ENCODE assay signal across 18 mouse cellular contexts in genomic region chr14:33533516-33533915, GRCm38 (mm10). TPM values are rescaled to one million over a fixed set of nuclear protein-coding genes. Genes with fewer than 3 reads are reported as not detected.
DNase-seq lines count a peak whose midpoint lies in the region; ATAC-seq and TF ChIP-seq lines count a peak whose summit lies in the region.
"Had no signal": no experiment of that assay in that cellular context is flagged by ENCODE, and none has a peak within 500 bp of the region (broad histone marks: within the 10 kb centered on the region; RNA-seq: fewer than 3 reads in every experiment).

No protein-coding gene starts in this region.

- H3K36me3 ChIP-seq in forebrain, postnatal 0 days (ENCODE audit: insufficient read depth): no peaks in the 10 kb centered on the region
- H3K36me3 ChIP-seq in forebrain, embryonic 10.5 days (replicated peaks): no peaks in the 10 kb centered on the region
- no peaks in the 10 kb centered on the region for H3K36me3 ChIP-seq in heart, postnatal 0 days (replicated peaks; ENCODE audit: control insufficient read depth, insufficient read depth, low read length)
- no peaks in the 10 kb centered on the region for H3K36me3 ChIP-seq in thymus, adult 2 months (ENCODE audit: control insufficient read depth, insufficient read depth, low read length)
- H3K36me3 ChIP-seq: embryonic facial prominence, embryonic 13.5 days; limb, embryonic 13.5 days; lung, embryonic 15.5 days; midbrain, embryonic 13.5 days; neural tube, embryonic 12.5 days had no signal

- no peak for DNase-seq in forebrain, postnatal 0 days
- no peak for DNase-seq in forebrain, embryonic 10.5 days (ENCODE audit: extremely low spot score, low spot score)
- peak; percentile 5 for DNase-seq in kidney, postnatal 14 days
- DNase-seq in kidney, adult 8-10 months: no peak
- DNase-seq in heart, postnatal 0 days (ENCODE audit: low spot score): no peak
- DNase-seq in lung, postnatal 36 days: peak; percentile 18
- no peak for DNase-seq in thymus, adult 2 months
- no peak for DNase-seq in adrenal gland, postnatal 4 days (ENCODE audit: low spot score in 2 of 2)
- DNase-seq: cerebellum, adult 8-10 months; thymus, postnatal 14 days had no signal

- H3K27ac ChIP-seq in forebrain, postnatal 0 days (ENCODE audit: low read depth, low read length): 0 out of 2 replicates have a peak overlapping the region, but pooled peaks have one; percentile 62
- no peak overlapping the region for H3K27ac ChIP-seq in forebrain, embryonic 10.5 days
- H3K27ac ChIP-seq in heart, postnatal 0 days (ENCODE audit: low read depth): no peak overlapping the region
- H3K27ac ChIP-seq in thymus, adult 2 months (ENCODE audit: control insufficient read depth, insufficient read depth, low read length): no peak overlapping the region
- H3K27ac ChIP-seq: embryonic facial prominence, embryonic 13.5 days; limb, embryonic 13.5 days; lung, embryonic 15.5 days; midbrain, embryonic 13.5 days; neural tube, embryonic 12.5 days had no signal

- H3K9ac ChIP-seq in forebrain, postnatal 0 days: no peak overlapping the region
- no peak overlapping the region for H3K9ac ChIP-seq in heart, postnatal 0 days (replicated peaks; ENCODE audit: low read depth, low read length)
- H3K9ac ChIP-seq: embryonic facial prominence, embryonic 13.5 days; limb, embryonic 13.5 days; lung, embryonic 15.5 days; midbrain, embryonic 13.5 days; neural tube, embryonic 12.5 days had no signal

- 57% methylated on average over 1 of the region's 1 CpGs for WGBS in forebrain, postnatal 0 days
- 81% methylated on average over 1 of the region's 1 CpGs for WGBS in forebrain, embryonic 10.5 days
- WGBS in heart, postnatal 0 days: 17% methylated on average over 1 of the region's 1 CpGs
- WGBS in thymus, adult 2 months: 58% methylated on average over 1 of the region's 1 CpGs

- H3K4me2 ChIP-seq in forebrain, postnatal 0 days (ENCODE audit: low read depth): no peak overlapping the region
- no peak overlapping the region for H3K4me2 ChIP-seq in heart, postnatal 0 days (ENCODE audit: low read depth, low read length)
- H3K4me2 ChIP-seq: embryonic facial prominence, embryonic 13.5 days; limb, embryonic 13.5 days; lung, embryonic 15.5 days; midbrain, embryonic 13.5 days; neural tube, embryonic 12.5 days had no signal

- ATAC-seq in forebrain, postnatal 0 days: no peak
- no peak for ATAC-seq in heart, postnatal 0 days (ENCODE audit: insufficient read depth, low read depth)
- ATAC-seq: forebrain, embryonic 14.5 days; hindbrain, embryonic 16.5 days; midbrain, embryonic 13.5 days had no signal

- H3K9me3 ChIP-seq in forebrain, postnatal 0 days (ENCODE audit: low read length): no peaks in the 10 kb centered on the region
- no peaks in the 10 kb centered on the region for H3K9me3 ChIP-seq in forebrain, embryonic 10.5 days
- H3K9me3 ChIP-seq in heart, postnatal 0 days (replicated peaks; ENCODE audit: control insufficient read depth, low read length): no peaks in the 10 kb centered on the region
- H3K9me3 ChIP-seq: embryonic facial prominence, embryonic 13.5 days; lung, embryonic 15.5 days; midbrain, embryonic 13.5 days; neural tube, embryonic 12.5 days had no signal

- no peaks in the 10 kb centered on the region for H3K27me3 ChIP-seq in forebrain, postnatal 0 days (ENCODE audit: insufficient read depth, low read length)
- no peaks in the 10 kb centered on the region for H3K27me3 ChIP-seq in forebrain, embryonic 10.5 days (ENCODE audit: poor library complexity, severe bottlenecking)
- no peaks in the 10 kb centered on the region for H3K27me3 ChIP-seq in heart, postnatal 0 days (ENCODE audit: control insufficient read depth, insufficient read depth, low read length)
- no peaks in the 10 kb centered on the region for H3K27me3 ChIP-seq in thymus, adult 2 months (ENCODE audit: control insufficient read depth, insufficient read depth, low read length)
- H3K27me3 ChIP-seq: embryonic facial prominence, embryonic 13.5 days; limb, embryonic 13.5 days; lung, embryonic 15.5 days; midbrain, embryonic 13.5 days; neural tube, embryonic 12.5 days had no signal

- no peak for TF ChIP-seq POLR2A in thymus, adult 2 months (IDR thresholded peaks at IDR 0.05; ENCODE audit: control insufficient read depth, extremely low read depth, insufficient read depth, low read length, poor library complexity)

- H3K4me3 ChIP-seq in forebrain, postnatal 0 days (ENCODE audit: low read depth, low read length): no peak overlapping the region
- H3K4me3 ChIP-seq in forebrain, embryonic 10.5 days: no peak overlapping the region
- H3K4me3 ChIP-seq in heart, postnatal 0 days (ENCODE audit: low read depth, low read length): no peak overlapping the region
- H3K4me3 ChIP-seq in thymus, adult 2 months (ENCODE audit: control insufficient read depth, insufficient read depth, low read length): no peak overlapping the region
- H3K4me3 ChIP-seq: embryonic facial prominence, embryonic 13.5 days; limb, embryonic 13.5 days; lung, embryonic 15.5 days; midbrain, embryonic 13.5 days; neural tube, embryonic 12.5 days had no signal

- TF ChIP-seq CTCF in forebrain, postnatal 0 days (IDR thresholded peaks at IDR 0.05; ENCODE audit: low read depth): peak; percentile 34; the same call in 1 of the 2 replicates
- peak; percentile 27 for TF ChIP-seq CTCF in heart, postnatal 0 days (IDR thresholded peaks at IDR 0.05; ENCODE audit: low read depth)
- TF ChIP-seq CTCF in thymus, adult 2 months (IDR thresholded peaks at IDR 0.05; ENCODE audit: borderline replicate concordance, control insufficient read depth, extremely low read depth, insufficient read depth, low read length, poor library complexity): no peak

- TF ChIP-seq EP300 in heart, postnatal 0 days (IDR thresholded peaks at IDR 0.05; ENCODE audit: low read depth): no peak

- peaks cover 7% of the 10 kb centered on the region; the same call in 1 of the 2 replicates for H3K4me1 ChIP-seq in forebrain, postnatal 0 days (ENCODE audit: insufficient read depth)
- no peaks in the 10 kb centered on the region for H3K4me1 ChIP-seq in forebrain, embryonic 10.5 days
- no peaks in the 10 kb centered on the region for H3K4me1 ChIP-seq in heart, postnatal 0 days (ENCODE audit: control insufficient read depth, insufficient read depth)
- no peaks in the 10 kb centered on the region for H3K4me1 ChIP-seq in thymus, adult 2 months (replicated peaks; ENCODE audit: control insufficient read depth, insufficient read depth, low read length)
- H3K4me1 ChIP-seq: embryonic facial prominence, embryonic 13.5 days; limb, embryonic 13.5 days; midbrain, embryonic 13.5 days; neural tube, embryonic 12.5 days had no signal

RNA-seq across cellular contexts. Expression of gene Ptpn20, which starts 55.5 kb away (rescaled TPM):
- total RNA-seq in forebrain, postnatal 0 days (2014; rRNA removed): 0.33 and 0.92 TPM in 2 replicates
- 0.14 and 0.30 TPM in 2 replicates for polyA plus RNA-seq in forebrain, postnatal 0 days (2015; fragmentation: Nextera tagmentation; extraction: Ambion mirVana)
- polyA plus RNA-seq in forebrain, embryonic 10.5 days (2016; fragmentation: Nextera tagmentation; extraction: Ambion mirVana): 0.12 TPM in 1 of 2 replicates, not detected in the other
- total RNA-seq in heart, postnatal 0 days (2014; rRNA removed; ENCODE audit: low replicate concordance): not detected in 2 replicates
- polyA plus RNA-seq in heart, postnatal 0 days (2015; fragmentation: Nextera tagmentation; extraction: Ambion mirVana): 0.07 TPM in 1 of 2 replicates, not detected in the other
- not detected in 2 replicates for polyA plus RNA-seq in thymus, adult 2 months (2012; rRNA removed)
- total RNA-seq in adrenal gland, postnatal 4 days (2021): not detected
- total RNA-seq: gastrocnemius, postnatal 36 days had no signal
- polyA plus RNA-seq: embryonic facial prominence, embryonic 13.5 days; midbrain, embryonic 13.5 days had no signal

Comparison
In these comparisons a context has a peak if more than half of its experiments do, and no peak if none do; other contexts are left out.
1. DNase-seq: peak in kidney, postnatal 14 days (single experiment) and lung, postnatal 36 days (single experiment); none in forebrain, postnatal 0 days (single experiment), forebrain, embryonic 10.5 days (single experiment), kidney, adult 8-10 months (0 of 2), heart, postnatal 0 days (single experiment), thymus, adult 2 months (single experiment) and adrenal gland, postnatal 4 days (0 of 2).